Mouse (Mus musculus) MEL (cell line): ENCODE results near the gene Psmc1.

Source experiments
- CTCF ChIP-seq, 3 experiments: IDR thresholded peaks in 2 of 3; conservative IDR thresholded peaks in 1 of 3; 2 replicates each; pipeline ENCODE4 v1.5.1; 2011 to 2012; ENCODE audit warnings: low read length in 3 of 3, low read depth in 2 of 3, mild to moderate bottlenecking in 2 of 3, improper control_type of control experiment in 1 of 3, inconsistent platforms in 1 of 3, mixed read lengths in 1 of 3, moderate library complexity in 1 of 3; ENCODE audit not compliant: control insufficient read depth in 1 of 3, insufficient read depth in 1 of 3, poor library complexity in 1 of 3, severe bottlenecking in 1 of 3
- EP300 ChIP-seq, 2 experiments: IDR thresholded peaks; 2 replicates each; pipeline ENCODE4 v1.6.1; 2011; ENCODE audit warnings: improper control_type of control experiment in 2 of 2, low read length in 2 of 2, low read depth in 1 of 2, mild to moderate bottlenecking in 1 of 2
- ETS1 ChIP-seq: IDR thresholded peaks from 2 replicates; pipeline ENCODE4 v1.6.1; 2012; ENCODE audit warnings: low read depth, mild to moderate bottlenecking, inconsistent platforms, low read length, improper control_type of control experiment, moderate library complexity
- GABPA ChIP-seq: IDR thresholded peaks from 2 replicates; pipeline ENCODE4 v1.6.1; 2012; ENCODE audit warnings: low read depth, mild to moderate bottlenecking, inconsistent platforms, low read length, improper control_type of control experiment, moderate library complexity
- HCFC1 ChIP-seq: IDR thresholded peaks from 2 replicates; pipeline ENCODE4 v1.6.1; 2012; ENCODE audit warnings: low read depth, mild to moderate bottlenecking, inconsistent platforms, low read length, improper control_type of control experiment, moderate library complexity
- POLR2A ChIP-seq, 2 experiments: IDR thresholded peaks; 2 replicates each; pipeline ENCODE4 v1.6.1; 2011 to 2012; ENCODE audit warnings: low read length in 2 of 2, mild to moderate bottlenecking in 2 of 2, control low read depth in 1 of 2, improper control_type of control experiment in 1 of 2, low read depth in 1 of 2, moderate library complexity in 1 of 2; ENCODE audit not compliant: control insufficient read depth in 1 of 2, insufficient read depth in 1 of 2, poor library complexity in 1 of 2

DNA sequence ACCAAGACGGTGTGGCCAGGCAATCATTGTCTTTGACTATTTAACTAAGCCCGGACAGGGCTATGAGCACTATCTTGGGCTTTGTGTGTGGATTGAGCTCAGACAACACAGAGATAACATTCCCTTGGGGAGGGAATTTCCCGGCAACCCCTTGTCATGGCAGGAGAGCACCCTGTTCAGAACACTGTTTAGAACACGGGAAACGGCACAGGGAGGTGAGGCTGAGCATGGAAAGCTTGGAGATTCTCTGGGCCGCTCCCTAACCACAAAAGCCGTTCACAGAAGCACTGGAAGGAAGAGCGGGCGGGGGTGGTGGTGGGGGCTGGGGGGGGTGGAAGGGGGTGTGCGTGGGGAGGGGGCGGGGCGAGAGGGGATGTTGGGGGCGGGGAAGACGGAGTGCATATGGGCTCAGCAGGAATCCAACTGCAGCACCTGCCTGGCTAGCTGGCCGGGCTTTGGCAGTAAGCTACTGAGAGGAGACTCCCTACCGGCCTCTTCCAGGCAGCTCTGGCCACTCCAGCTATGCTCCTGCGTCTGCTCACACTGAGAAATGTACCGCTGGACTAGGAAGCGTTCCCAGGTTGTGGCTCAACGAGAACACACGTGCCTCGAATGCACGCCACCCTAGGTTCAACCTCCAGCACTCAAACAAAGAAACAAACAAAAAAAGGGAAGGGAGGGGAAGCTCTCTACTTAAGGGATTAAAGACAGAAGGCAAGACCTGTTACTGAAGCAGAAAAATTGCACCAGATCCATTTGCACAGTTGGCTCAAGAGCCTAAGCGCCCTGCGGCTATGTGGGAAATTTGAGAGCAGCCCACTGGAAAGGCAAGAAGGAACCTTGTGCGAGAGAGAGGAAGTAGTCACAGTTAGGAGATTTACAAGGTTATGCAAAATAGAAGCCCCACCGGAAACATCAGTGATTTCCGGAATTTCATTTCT, 58.2 kb downstream of the Psmc1 start:
- TF ChIP-seq ETS1: no peak
- TF ChIP-seq GABPA: no peak
- TF ChIP-seq CTCF (IDR thresholded peaks at IDR 0.05 in 2 of 3, conservative IDR thresholded peaks at IDR 0.05 in 1 of 3; ENCODE audit: control insufficient read depth in 1 of 3, insufficient read depth in 1 of 3, low read depth in 2 of 3, low read length in 3 of 3, poor library complexity in 1 of 3, severe bottlenecking in 1 of 3): no peak
- peak in 1 of 2 experiments; percentile 74; a peak in 2 of 4 replicates for TF ChIP-seq POLR2A (IDR thresholded peaks at IDR 0.05; ENCODE audit: control insufficient read depth in 1 of 2, insufficient read depth in 1 of 2, low read depth in 1 of 2, low read length in 2 of 2, poor library complexity in 1 of 2)
- TF ChIP-seq HCFC1: no peak
- TF ChIP-seq EP300 (IDR thresholded peaks at IDR 0.05; ENCODE audit: low read depth in 1 of 2, low read length in 2 of 2): no peak
